Mouse (Mus musculus) MEL (cell line): Measurements from ENCODE around the gene Map7. TPM values are rescaled to one million over a fixed set of nuclear protein-coding genes. Genes with fewer than 3 reads are reported as not detected.

ENCODE experiments used
- DNase-seq: peaks from one replicate; pipeline ENCODE4 v3.0.0; 2011; ENCODE audit warnings: low read depth, low spot score
- H3K27ac ChIP-seq: 2 replicates; pipeline ENCODE4 v1.5.1; 2012; ENCODE audit warnings: low read depth, mild to moderate bottlenecking, control low read depth, low read length, moderate library complexity; ENCODE audit not compliant: control insufficient read depth
- H3K27me3 ChIP-seq, 2 experiments: fragments of 150-350 bp in 1 of 2; sonication (generic) in 1 of 2; 2 replicates each; pipeline ENCODE4 v1.6.1; 2012; ENCODE audit warnings: low read length in 2 of 2, mild to moderate bottlenecking in 2 of 2, improper control_type of control experiment in 1 of 2, moderate library complexity in 1 of 2; ENCODE audit not compliant: insufficient read depth in 2 of 2, control insufficient read depth in 1 of 2
- H3K36me3 ChIP-seq, 2 experiments: 2 replicates each; pipeline ENCODE4 v1.6.1; 2012 to 2014; ENCODE audit warnings: low read length in 2 of 2, improper control_type of control experiment in 1 of 2, inconsistent platforms in 1 of 2, mild to moderate bottlenecking in 1 of 2; ENCODE audit not compliant: insufficient read depth in 2 of 2, control insufficient read depth in 1 of 2
- H3K4me1 ChIP-seq, 2 experiments: fragments of 150-350 bp in 1 of 2; sonication (generic) in 1 of 2; 2 replicates each; pipeline ENCODE4 v1.6.1; 2012; ENCODE audit warnings: low read length in 2 of 2, improper control_type of control experiment in 1 of 2, mild to moderate bottlenecking in 1 of 2; ENCODE audit not compliant: insufficient read depth in 2 of 2, control insufficient read depth in 1 of 2
- H3K4me3 ChIP-seq, 2 experiments: fragments of 150-350 bp in 1 of 2; sonication (generic) in 1 of 2; 2 replicates each; pipeline ENCODE4 v1.5.1; 2012; ENCODE audit warnings: low read depth in 2 of 2, low read length in 2 of 2, mild to moderate bottlenecking in 2 of 2, moderate library complexity in 2 of 2, control low read depth in 1 of 2, improper control_type of control experiment in 1 of 2; ENCODE audit not compliant: control insufficient read depth in 1 of 2, insufficient read depth in 1 of 2
- H3K79me2 ChIP-seq: 2 replicates; pipeline ENCODE4 v1.6.1; 2012; ENCODE audit warnings: mild to moderate bottlenecking, low read length, moderate library complexity; ENCODE audit not compliant: control insufficient read depth, poor library complexity, insufficient read depth
- H3K9ac ChIP-seq: 2 replicates; pipeline ENCODE4 v1.6.1; 2012; ENCODE audit warnings: low read depth, mild to moderate bottlenecking, control low read depth, low read length, moderate library complexity; ENCODE audit not compliant: control insufficient read depth, poor library complexity, severe bottlenecking
- H3K9me3 ChIP-seq: fragments of 150-350 bp; sonication (generic); replicated peaks from 2 replicates; pipeline ENCODE4 v1.6.1; 2012; ENCODE audit warnings: mild to moderate bottlenecking, low read length, improper control_type of control experiment, moderate library complexity; ENCODE audit not compliant: insufficient read depth
- BHLHE40 ChIP-seq: IDR thresholded peaks from 2 replicates; pipeline ENCODE4 v1.6.1; 2012; ENCODE audit warnings: low read depth, mild to moderate bottlenecking, inconsistent platforms, low read length, improper control_type of control experiment, borderline replicate concordance
- CHD1 ChIP-seq: IDR thresholded peaks from 2 replicates; pipeline ENCODE4 v1.6.1; 2012; ENCODE audit warnings: low read depth, mild to moderate bottlenecking, inconsistent platforms, low read length, improper control_type of control experiment
- CHD2 ChIP-seq: IDR thresholded peaks from 2 replicates; pipeline ENCODE4 v1.6.1; 2011; ENCODE audit warnings: low read length, improper control_type of control experiment
- CTCF ChIP-seq, 3 experiments: IDR thresholded peaks in 2 of 3; conservative IDR thresholded peaks in 1 of 3; 2 replicates each; pipeline ENCODE4 v1.5.1; 2011 to 2012; ENCODE audit warnings: low read length in 3 of 3, low read depth in 2 of 3, mild to moderate bottlenecking in 2 of 3, improper control_type of control experiment in 1 of 3, inconsistent platforms in 1 of 3, mixed read lengths in 1 of 3, moderate library complexity in 1 of 3; ENCODE audit not compliant: control insufficient read depth in 1 of 3, insufficient read depth in 1 of 3, poor library complexity in 1 of 3, severe bottlenecking in 1 of 3
- E2F4 ChIP-seq: IDR thresholded peaks from 2 replicates; pipeline ENCODE4 v1.6.1; 2011; ENCODE audit warnings: low read depth, low read length, improper control_type of control experiment, borderline replicate concordance
- ELF1 ChIP-seq: IDR thresholded peaks from 2 replicates; pipeline ENCODE4 v1.6.1; 2014; ENCODE audit warnings: low read depth, mild to moderate bottlenecking, inconsistent platforms, low read length, improper control_type of control experiment, moderate library complexity
- EP300 ChIP-seq, 2 experiments: IDR thresholded peaks; 2 replicates each; pipeline ENCODE4 v1.6.1; 2011; ENCODE audit warnings: improper control_type of control experiment in 2 of 2, low read length in 2 of 2, low read depth in 1 of 2, mild to moderate bottlenecking in 1 of 2
- ETS1 ChIP-seq: IDR thresholded peaks from 2 replicates; pipeline ENCODE4 v1.6.1; 2012; ENCODE audit warnings: low read depth, mild to moderate bottlenecking, inconsistent platforms, low read length, improper control_type of control experiment, moderate library complexity
- GATA1 ChIP-seq: IDR thresholded peaks from 2 replicates; pipeline ENCODE4 v1.6.1; 2011; ENCODE audit warnings: low read depth, low read length, improper control_type of control experiment
- HCFC1 ChIP-seq: IDR thresholded peaks from 2 replicates; pipeline ENCODE4 v1.6.1; 2012; ENCODE audit warnings: low read depth, mild to moderate bottlenecking, inconsistent platforms, low read length, improper control_type of control experiment, moderate library complexity
- KAT2A ChIP-seq: conservative IDR thresholded peaks from 2 replicates; pipeline ENCODE4 v1.6.1; 2012; ENCODE audit warnings: low read depth, low read length, improper control_type of control experiment, inconsistent platforms
- MAX ChIP-seq: IDR thresholded peaks from 2 replicates; pipeline ENCODE4 v1.6.1; 2011; ENCODE audit warnings: low read length, improper control_type of control experiment
- MAZ ChIP-seq: IDR thresholded peaks from 2 replicates; pipeline ENCODE4 v1.6.1; 2012; ENCODE audit warnings: low read depth, mild to moderate bottlenecking, inconsistent platforms, low read length, improper control_type of control experiment
- MEF2A ChIP-seq: IDR thresholded peaks from 2 replicates; pipeline ENCODE4 v1.6.1; 2014; ENCODE audit warnings: low read depth, mild to moderate bottlenecking, inconsistent platforms, low read length, improper control_type of control experiment; ENCODE audit not compliant: poor library complexity, insufficient replicate concordance, severe bottlenecking; ENCODE audit errors: extremely low read depth
- MXI1 ChIP-seq: IDR thresholded peaks from 2 replicates; pipeline ENCODE4 v1.6.1; 2011; ENCODE audit warnings: mild to moderate bottlenecking, low read depth, low read length, improper control_type of control experiment
- MYB ChIP-seq: IDR thresholded peaks from 2 replicates; pipeline ENCODE4 v1.6.1; 2011; ENCODE audit warnings: mild to moderate bottlenecking, low read depth, low read length, improper control_type of control experiment
- NELFE ChIP-seq: IDR thresholded peaks from 2 replicates; pipeline ENCODE4 v1.6.1; 2011; ENCODE audit warnings: low read depth, low read length, improper control_type of control experiment
- NRF1 ChIP-seq: IDR thresholded peaks from 2 replicates; pipeline ENCODE4 v1.6.1; 2014; ENCODE audit warnings: low read depth, mild to moderate bottlenecking, inconsistent platforms, low read length, improper control_type of control experiment, moderate library complexity; ENCODE audit not compliant: poor library complexity, insufficient read depth, severe bottlenecking
- POLR2A ChIP-seq, 2 experiments: IDR thresholded peaks; 2 replicates each; pipeline ENCODE4 v1.6.1; 2011 to 2012; ENCODE audit warnings: low read length in 2 of 2, mild to moderate bottlenecking in 2 of 2, control low read depth in 1 of 2, improper control_type of control experiment in 1 of 2, low read depth in 1 of 2, moderate library complexity in 1 of 2; ENCODE audit not compliant: control insufficient read depth in 1 of 2, insufficient read depth in 1 of 2, poor library complexity in 1 of 2
- POLR2AphosphoS2 ChIP-seq: IDR thresholded peaks from 2 replicates; pipeline ENCODE4 v1.6.1; 2011; ENCODE audit warnings: low read length, improper control_type of control experiment
- POLR2AphosphoS5 ChIP-seq: IDR thresholded peaks from 2 replicates; pipeline ENCODE4 v1.6.1; 2012; ENCODE audit warnings: low read depth, borderline replicate concordance, mild to moderate bottlenecking, inconsistent platforms, low read length, moderate library complexity, mixed read lengths
- RAD21 ChIP-seq: IDR thresholded peaks from 2 replicates; pipeline ENCODE4 v1.6.1; 2011; ENCODE audit warnings: mild to moderate bottlenecking, low read depth, low read length, improper control_type of control experiment
- RCOR1 ChIP-seq: IDR thresholded peaks from 2 replicates; pipeline ENCODE4 v1.6.1; 2012; ENCODE audit warnings: low read depth, mild to moderate bottlenecking, inconsistent platforms, low read length, improper control_type of control experiment
- SIN3A ChIP-seq: IDR thresholded peaks from 2 replicates; pipeline ENCODE4 v1.6.1; 2012; ENCODE audit warnings: low read length, improper control_type of control experiment, inconsistent platforms
- SMC3 ChIP-seq: IDR thresholded peaks from 2 replicates; pipeline ENCODE4 v1.6.1; 2011; ENCODE audit warnings: low read depth, low read length, improper control_type of control experiment
- TBP ChIP-seq: IDR thresholded peaks from 2 replicates; pipeline ENCODE4 v1.8.0; 2011; ENCODE audit warnings: low read depth, low read length, improper control_type of control experiment
- UBTF ChIP-seq: IDR thresholded peaks from 2 replicates; pipeline ENCODE4 v1.6.1; 2012; ENCODE audit warnings: low read depth, mild to moderate bottlenecking, inconsistent platforms, low read length, improper control_type of control experiment, moderate library complexity, borderline replicate concordance; ENCODE audit not compliant: insufficient read depth
- USF1 ChIP-seq: IDR thresholded peaks from 2 replicates; pipeline ENCODE4 v1.6.1; 2014; ENCODE audit warnings: low read depth, mild to moderate bottlenecking, inconsistent platforms, low read length, improper control_type of control experiment, moderate library complexity
- USF2 ChIP-seq, 2 experiments: IDR thresholded peaks; 2 replicates each; pipeline ENCODE4 v1.6.1; 2011 to 2012; ENCODE audit warnings: improper control_type of control experiment in 2 of 2, low read length in 2 of 2, borderline replicate concordance in 1 of 2, inconsistent platforms in 1 of 2, low read depth in 1 of 2, mild to moderate bottlenecking in 1 of 2; ENCODE audit not compliant: insufficient read depth in 1 of 2
- ZC3H11A ChIP-seq: IDR thresholded peaks from 2 replicates; pipeline ENCODE4 v1.6.1; 2012; ENCODE audit warnings: low read depth, mild to moderate bottlenecking, inconsistent platforms, low read length, improper control_type of control experiment
- ZKSCAN1 ChIP-seq: IDR thresholded peaks from 2 replicates; pipeline ENCODE4 v1.6.1; 2012; ENCODE audit warnings: low read depth, mild to moderate bottlenecking, inconsistent platforms, low read length, improper control_type of control experiment, moderate library complexity
- ZMIZ1 ChIP-seq: IDR thresholded peaks from 2 replicates; pipeline ENCODE4 v1.6.1; 2012; ENCODE audit warnings: low read depth, mild to moderate bottlenecking, inconsistent platforms, low read length, improper control_type of control experiment, moderate library complexity
- ZNF384 ChIP-seq: IDR thresholded peaks from 2 replicates; pipeline ENCODE4 v1.6.1; 2012; ENCODE audit warnings: low read depth, mild to moderate bottlenecking, inconsistent platforms, low read length, improper control_type of control experiment
- polyA plus RNA-seq, 2 experiments: library from polyadenylated mRNA; stranded (reverse) in 1 of 2; unstranded in 1 of 2; fragments of >175 nt in 1 of 2; fragments of >200 nt in 1 of 2; gene quantifications; 2 replicates each; pipeline versions ENCODE4 v1.2.1 to v1.2.4; 2012; ENCODE audit warnings: low replicate concordance in 2 of 2, low read depth in 1 of 2; ENCODE audit not compliant: insufficient read length in 2 of 2, insufficient read depth in 1 of 2, missing spikeins in 1 of 2
- total RNA-seq: library from RNA; depleted of rRNA; stranded (reverse); fragments of 300-350 nt; gene quantifications from 2 replicates; pipeline ENCODE4 v1.2.3, GENCODE M21; 2012; rRNA removed

Gene Map7
- total RNA-seq (2.7 and 3.1 TPM in 2 replicates), polyA plus RNA-seq (1 to 10 TPM in 1 of 2 experiments, not detected in 1; 9.5 TPM)

GRCm38 (mm10) chr10:20148130-20148772 lies at the start of gene Map7:
Gene Map7, plus strand, starts transcription at chr10:20148471.
- Histone ChIP-seq H3K27ac (peak within 1 kb of the TSS; percentile 40), H3K36me3 (no peaks in the 10 kb centered on the region), H3K4me3 (peak within 1 kb of the TSS; percentile 77 to 83), H3K4me1 (no peaks in the 10 kb centered on the region), H3K79me2 (no peaks in the 10 kb centered on the region), H3K9ac (peak within 1 kb of the TSS; percentile 68), H3K9me3 (no peaks in the 10 kb centered on the region), H3K27me3 (peaks cover 2 to 5% of the 10 kb centered on the region in 2 experiments; a peak in 3 of 4 replicates)
- TF ChIP-seq ETS1 (no peak), MAX (0 out of 2 replicates have a peak, but pooled peaks have one; percentile 27), ZNF384 (no peak), NRF1 (no peak), MYB (no peak), POLR2A (IDR thresholded peaks at IDR 0.05; ENCODE audit: control insufficient read depth in 1 of 2, insufficient read depth in 1 of 2, low read depth in 1 of 2, low read length in 2 of 2, poor library complexity in 1 of 2) (peak in 1 of 2 experiments; percentile 8; a peak in 1 of 4 replicates), ELF1 (no peak), CHD2 (no peak), RAD21 (no peak), BHLHE40 (peak; percentile 31; the same call in 1 of the 2 replicates), USF2 (IDR thresholded peaks at IDR 0.05; ENCODE audit: borderline replicate concordance in 1 of 2, insufficient read depth in 1 of 2, low read depth in 1 of 2, low read length in 2 of 2) (no peak), MXI1 (peak; percentile 32; the same call in 1 of the 2 replicates), ZC3H11A (no peak), CTCF (IDR thresholded peaks at IDR 0.05 in 2 of 3, conservative IDR thresholded peaks at IDR 0.05 in 1 of 3; ENCODE audit: control insufficient read depth in 1 of 3, insufficient read depth in 1 of 3, low read depth in 2 of 3, low read length in 3 of 3, poor library complexity in 1 of 3, severe bottlenecking in 1 of 3) (no peak), UBTF (no peak), MAZ (no peak), POLR2AphosphoS2 (no peak), E2F4 (no peak), SMC3 (no peak), GATA1 (no peak), USF1 (no peak), SIN3A (no peak), RCOR1 (no peak), TBP (no peak), CHD1 (no peak), MEF2A (no peak), ZKSCAN1 (no peak), EP300 (IDR thresholded peaks at IDR 0.05; ENCODE audit: low read depth in 1 of 2, low read length in 2 of 2) (no peak), POLR2AphosphoS5 (no peak), KAT2A (no peak), ZMIZ1 (no peak), NELFE (no peak; the same call in 1 of the 2 replicates), HCFC1 (no peak)
- peak; percentile 39 for DNase-seq
